Mouse (Mus musculus) liver, embryonic 12.5 days (tissue): Measurements from ENCODE around the gene Nudt22. TPM values are rescaled to one million over a fixed set of nuclear protein-coding genes. Genes with fewer than 3 reads are reported as not detected.

ENCODE experiments used
- ATAC-seq: fragments of 200-750 bp; cut with Nextera tagmentation; 2 replicates; pipeline ENCODE4 v1.8.0; 2017; ENCODE audit warnings: moderate number of reproducible peaks, mild to moderate bottlenecking, moderate library complexity
- H3K27ac ChIP-seq: fragments of 300-500 bp; sonication (generic); 2 replicates; pipeline ENCODE4 v1.5.1; 2016; ENCODE audit warnings: mild to moderate bottlenecking
- H3K27me3 ChIP-seq: fragments of 300-500 bp; sonication (generic); replicated peaks from 2 replicates; pipeline ENCODE4 v1.6.1; 2016; ENCODE audit warnings: mild to moderate bottlenecking, moderate library complexity
- H3K36me3 ChIP-seq: fragments of 300-500 bp; sonication (generic); 2 replicates; pipeline ENCODE4 v1.6.1; 2016; ENCODE audit warnings: mild to moderate bottlenecking, moderate library complexity
- H3K4me1 ChIP-seq: fragments of 300-500 bp; sonication (generic); 2 replicates; pipeline ENCODE4 v1.6.1; 2016
- H3K4me2 ChIP-seq: fragments of 300-500 bp; sonication (generic); 2 replicates; pipeline ENCODE4 v1.6.1; 2016; ENCODE audit warnings: mild to moderate bottlenecking, moderate library complexity
- H3K4me3 ChIP-seq: fragments of 300-500 bp; sonication (generic); 2 replicates; pipeline ENCODE4 v1.5.1; 2016; ENCODE audit warnings: mild to moderate bottlenecking, moderate library complexity
- H3K9ac ChIP-seq: fragments of 300-500 bp; sonication (generic); 2 replicates; pipeline ENCODE4 v1.6.1; 2016; ENCODE audit warnings: mild to moderate bottlenecking, moderate library complexity
- H3K9me3 ChIP-seq: fragments of 300-500 bp; sonication (generic); replicated peaks from 2 replicates; pipeline ENCODE4 v1.6.1; 2016; ENCODE audit warnings: mild to moderate bottlenecking, moderate library complexity
- WGBS: fragments of 180-500 bp; shearing (Covaris S2); methylation state at CpG from one replicate; pipeline ENCODE4 v1.1.7; 2016; ENCODE audit not compliant: insufficient replicate concordance; 5-methylcytosine and 5-hydroxymethylcytosine counted together
- polyA plus RNA-seq: library from polyadenylated mRNA; unstranded; fragments of >200 nt; fragmentation: Nextera tagmentation; extraction: Ambion mirVana; gene quantifications from 2 replicates; pipeline ENCODE4 v1.2.1, GENCODE M21; 2016

The Nudt22 gene
- 10.0 and 11.9 TPM in 2 replicates for polyA plus RNA-seq

DNA sequence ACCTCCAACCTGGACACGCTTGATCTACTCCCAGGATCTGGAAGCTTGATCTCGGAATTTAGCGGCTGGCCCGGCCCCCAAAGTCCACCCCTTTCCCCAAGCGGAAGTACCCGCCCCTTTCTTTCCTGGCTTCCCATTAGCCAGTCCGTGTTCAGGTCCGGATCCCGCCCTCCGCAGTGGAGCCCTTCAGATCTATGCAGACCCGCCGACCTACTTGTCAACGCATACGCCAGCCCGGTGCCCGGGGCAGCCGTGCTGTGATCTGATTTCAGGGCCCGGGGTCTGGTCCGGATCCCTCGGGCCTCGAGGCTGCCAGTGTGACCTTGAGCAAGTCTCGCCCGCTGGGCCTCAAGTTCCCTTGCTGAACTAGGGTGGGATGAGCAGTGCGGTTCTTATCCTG is at the start of gene Nudt22, which contains the start of gene Trpt1:
Gene Nudt22, minus strand, starts transcription at position 112 of the 400 bp plus-strand sequence.
Gene Trpt1, plus strand, starts transcription at position 126 of the 400 bp plus-strand sequence.
- H3K4me1 ChIP-seq = peaks cover 63% of the 10 kb centered on the region

DNA sequence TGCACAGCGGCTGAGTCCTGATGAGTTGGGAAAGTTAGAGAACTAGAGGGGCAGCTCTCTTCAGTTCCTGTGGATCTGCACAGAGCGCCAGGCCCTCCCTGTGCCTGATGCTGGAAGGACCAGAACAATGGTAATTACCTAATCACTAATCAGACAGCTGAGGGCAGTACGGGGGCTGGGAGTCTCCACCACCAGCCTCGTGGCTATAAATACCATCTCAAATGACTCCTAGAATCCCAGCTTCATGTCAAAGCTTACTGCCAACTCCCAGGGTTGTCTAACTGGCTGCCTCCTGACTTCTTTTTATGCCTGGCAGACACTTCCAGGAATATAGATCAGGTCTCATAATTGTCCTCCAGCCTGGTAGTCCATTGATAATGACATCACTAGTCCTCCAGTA is 48.8 kb upstream of the Nudt22 start:
- Histone ChIP-seq H3K27me3 (no peaks in the 10 kb centered on the region), H3K4me1 (peaks cover 11% of the 10 kb centered on the region), H3K9ac (no peak overlapping the region), H3K36me3 (no peaks in the 10 kb centered on the region), H3K9me3 (no peaks in the 10 kb centered on the region), H3K4me2 (no peak overlapping the region), H3K27ac (no peak overlapping the region), H3K4me3 (no peak overlapping the region)
- 48% methylated on average over 4 of the region's 4 CpGs for WGBS
- ATAC-seq = no peak

More for the DNA sequence above, at the start of gene Nudt22, which contains the start of gene Trpt1:
- peak; percentile 72 for ATAC-seq
- peak within 1 kb of the TSS; percentile 74 for H3K9ac ChIP-seq
- H3K27me3 ChIP-seq = no peaks in the 10 kb centered on the region
- peaks cover 34% of the 10 kb centered on the region for H3K36me3 ChIP-seq
- peak within 1 kb of the TSS; percentile 66 for H3K4me3 ChIP-seq
- peak within 1 kb of the TSS; percentile 75 for H3K27ac ChIP-seq
- 1% methylated on average over 24 of the region's 24 CpGs for WGBS
- H3K4me2 ChIP-seq = peak within 1 kb of the TSS; percentile 93
- H3K9me3 ChIP-seq = no peaks in the 10 kb centered on the region

- Histone ChIP-seq H3K4me2 (no peak overlapping the region), H3K36me3 (no peaks in the 10 kb centered on the region), H3K4me3 (no peak overlapping the region), H3K27me3 (no peaks in the 10 kb centered on the region), H3K9ac (no peak overlapping the region), H3K9me3 (no peaks in the 10 kb centered on the region), H3K27ac (no peak overlapping the region), H3K4me1 (peaks cover 11% of the 10 kb centered on the region)
- ATAC-seq = no peak
- 59% methylated on average over 4 of the region's 4 CpGs for WGBS
Observed at GRCm38 (mm10) chr19:7044279-7044678, 48.4 kb upstream of the Nudt22 start.

- Histone ChIP-seq H3K9ac (peak overlapping the region; percentile 86), H3K4me1 (peaks cover 39% of the 10 kb centered on the region), H3K36me3 (peaks cover 20% of the 10 kb centered on the region), H3K9me3 (no peaks in the 10 kb centered on the region), H3K4me2 (peak overlapping the region; percentile 94), H3K4me3 (peak overlapping the region; percentile 70), H3K27me3 (no peaks in the 10 kb centered on the region), H3K27ac (peak overlapping the region; percentile 95)
- ATAC-seq = no peak
- WGBS = 89% methylated on average over 2 of the region's 2 CpGs
Observed at GRCm38 (mm10) chr19:7041171-7041570, 45.3 kb upstream of the Nudt22 start.

DNA sequence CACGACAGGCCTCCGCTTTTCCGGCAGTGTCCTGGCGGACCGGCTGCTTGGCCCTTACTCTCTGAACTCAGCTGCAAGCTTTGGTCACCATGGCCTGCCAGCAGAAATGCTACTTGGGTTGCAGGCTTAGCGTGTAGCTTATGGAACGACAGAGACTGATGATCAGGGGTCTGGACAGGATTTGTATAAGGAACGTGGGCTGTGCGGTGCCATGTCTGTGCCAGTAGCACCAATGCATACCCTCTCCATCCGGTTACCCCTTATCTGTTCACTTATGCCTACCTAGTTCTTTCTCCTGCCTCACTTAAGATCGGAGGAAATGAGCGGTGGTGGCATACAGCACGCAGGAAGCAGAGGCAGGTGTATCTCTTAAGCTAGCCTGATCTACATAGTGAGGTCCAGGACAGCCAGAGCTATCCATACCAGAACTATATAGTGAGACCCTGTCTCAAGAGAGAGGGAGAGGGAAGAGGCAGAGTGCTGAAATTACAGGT is 44.8 kb upstream of the Nudt22 start:
- no peaks in the 10 kb centered on the region for H3K9me3 ChIP-seq
- WGBS = 13% methylated on average over 13 of the region's 13 CpGs
- peak overlapping the region; percentile 94 for H3K4me2 ChIP-seq
- H3K4me3 ChIP-seq = peak overlapping the region; percentile 70
- H3K9ac ChIP-seq = peak overlapping the region; percentile 86
- peaks cover 23% of the 10 kb centered on the region for H3K36me3 ChIP-seq
- no peak for ATAC-seq
- H3K27me3 ChIP-seq = no peaks in the 10 kb centered on the region
- H3K27ac ChIP-seq = peak overlapping the region; percentile 95
- H3K4me1 ChIP-seq = peaks cover 39% of the 10 kb centered on the region

DNA sequence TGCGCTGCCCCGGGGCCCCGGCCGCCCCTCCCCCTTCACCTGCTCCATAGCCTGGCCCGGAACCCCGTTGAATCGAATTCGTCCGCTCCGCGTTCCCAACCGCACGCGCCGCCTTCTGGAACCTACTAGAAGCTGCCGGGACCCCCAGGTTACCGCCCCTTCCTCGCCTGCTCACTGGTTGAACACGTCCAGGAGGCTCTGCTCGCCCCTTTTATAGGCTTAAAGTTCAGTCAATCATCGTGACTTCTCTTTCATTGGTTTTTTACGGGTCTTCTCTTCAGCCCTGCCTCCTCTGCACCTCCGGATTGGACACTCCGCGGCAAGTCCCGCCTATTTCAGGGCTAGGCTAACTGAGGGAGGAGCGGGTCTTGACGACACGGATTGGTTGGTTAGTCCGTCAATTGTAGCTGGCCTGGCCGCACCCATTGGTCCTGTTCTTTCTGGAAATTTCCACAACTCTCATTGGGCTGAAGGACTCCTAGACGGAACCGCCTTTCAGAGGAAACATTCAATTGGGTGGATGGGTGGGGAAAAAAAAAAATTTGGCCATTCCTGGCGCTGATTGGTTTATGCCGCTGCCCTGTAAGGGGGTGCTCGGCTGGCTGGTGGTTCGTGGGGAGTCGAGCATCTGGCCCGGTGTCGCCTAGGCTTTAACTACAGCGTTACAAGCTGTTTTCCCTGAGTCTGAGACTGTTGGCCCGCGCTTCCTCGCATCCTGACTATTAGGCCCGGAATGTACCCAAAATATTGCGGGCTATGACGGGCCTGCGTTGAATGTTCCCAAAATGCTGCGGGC is 44.1 kb upstream of the Nudt22 start, which contains the start of gene Stip1:
Gene Stip1, minus strand, starts transcription at position 127 of the 796 bp plus-strand sequence.
- peak within 1 kb of the TSS; percentile 94 for H3K4me2 ChIP-seq
- peaks cover 30% of the 10 kb centered on the region for H3K36me3 ChIP-seq
- H3K9ac ChIP-seq = peak within 1 kb of the TSS; percentile 99
- peak; percentile 97 for ATAC-seq
- H3K9me3 ChIP-seq = no peaks in the 10 kb centered on the region
- no peaks in the 10 kb centered on the region for H3K27me3 ChIP-seq
- H3K4me3 ChIP-seq = peak within 1 kb of the TSS; percentile 96
- peak within 1 kb of the TSS; percentile 95 for H3K27ac ChIP-seq
- H3K4me1 ChIP-seq = peaks cover 39% of the 10 kb centered on the region
- under 1% methylated on average over 49 of the region's 49 CpGs for WGBS

GRCm38 (mm10) chr19:7039088-7039720 is 43.3 kb upstream of the Nudt22 start:
- no peaks in the 10 kb centered on the region for H3K27me3 ChIP-seq
- peaks cover 39% of the 10 kb centered on the region for H3K4me1 ChIP-seq
- WGBS = 1% methylated on average over 35 of the region's 35 CpGs
- peak overlapping the region; percentile 82 for H3K4me2 ChIP-seq
- peak overlapping the region; percentile 99 for H3K9ac ChIP-seq
- H3K9me3 ChIP-seq = no peaks in the 10 kb centered on the region
- peaks cover 38% of the 10 kb centered on the region for H3K36me3 ChIP-seq
- peak; percentile 11 for ATAC-seq
- H3K27ac ChIP-seq = peak overlapping the region; percentile 95
- H3K4me3 ChIP-seq = peak overlapping the region; percentile 96

DNA sequence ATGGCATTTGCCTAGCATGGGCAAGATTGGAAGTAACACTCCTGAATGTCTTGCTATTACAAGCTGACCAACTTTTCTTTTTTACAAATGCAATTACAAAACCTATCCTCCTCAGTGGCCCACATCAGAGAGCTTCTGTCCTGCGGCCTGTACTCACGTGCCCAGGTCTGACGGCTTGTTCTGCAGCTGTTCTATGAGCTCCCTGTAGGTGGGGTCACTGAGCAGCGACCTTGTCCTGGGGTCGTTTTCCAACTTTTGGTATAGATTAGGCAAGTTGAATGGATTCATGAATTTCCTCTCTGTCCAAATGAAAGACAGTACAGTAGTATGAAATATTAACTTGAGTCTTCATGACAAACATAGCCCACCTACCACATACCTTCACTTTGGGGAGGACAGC is 38.1 kb upstream of the Nudt22 start:
- no peak overlapping the region for H3K4me3 ChIP-seq
- no peak overlapping the region for H3K27ac ChIP-seq
- ATAC-seq = no peak
- H3K4me1 ChIP-seq = peaks cover 27% of the 10 kb centered on the region
- H3K4me2 ChIP-seq = no peak overlapping the region
- 86% methylated on average over 5 of the region's 5 CpGs for WGBS
- H3K27me3 ChIP-seq = no peaks in the 10 kb centered on the region
- H3K9me3 ChIP-seq = no peaks in the 10 kb centered on the region
- H3K9ac ChIP-seq = no peak overlapping the region
- H3K36me3 ChIP-seq = peaks cover 89% of the 10 kb centered on the region

- Histone ChIP-seq H3K4me1 (no peaks in the 10 kb centered on the region), H3K27ac (no peak overlapping the region), H3K4me3 (no peak overlapping the region), H3K36me3 (peaks cover 99% of the 10 kb centered on the region), H3K9me3 (no peaks in the 10 kb centered on the region), H3K27me3 (no peaks in the 10 kb centered on the region), H3K9ac (no peak overlapping the region), H3K4me2 (no peak overlapping the region)
- ATAC-seq = no peak
- WGBS = 83% methylated on average over 5 of the region's 5 CpGs
Observed at GRCm38 (mm10) chr19:7029531-7029930, 33.6 kb upstream of the Nudt22 start.

GRCm38 (mm10) chr19:7020224-7020641 is 24.3 kb upstream of the Nudt22 start:
- peaks cover 88% of the 10 kb centered on the region for H3K36me3 ChIP-seq
- peak overlapping the region; percentile 81 for H3K4me2 ChIP-seq
- no peak for ATAC-seq
- peaks cover 43% of the 10 kb centered on the region for H3K4me1 ChIP-seq
- H3K27ac ChIP-seq = peak overlapping the region; percentile 96
- H3K4me3 ChIP-seq = peak overlapping the region; percentile 66; the same call in 1 of the 2 replicates
- WGBS = 21% methylated on average over 3 of the region's 3 CpGs
- no peaks in the 10 kb centered on the region for H3K27me3 ChIP-seq
- H3K9ac ChIP-seq = peak overlapping the region; percentile 79
- H3K9me3 ChIP-seq = no peaks in the 10 kb centered on the region

- 13% methylated on average over 5 of the region's 5 CpGs for WGBS
- H3K27me3 ChIP-seq = no peaks in the 10 kb centered on the region
- H3K9ac ChIP-seq = peak within 1 kb of the TSS; percentile 79
- ATAC-seq = peak; percentile 79
- H3K27ac ChIP-seq = peak within 1 kb of the TSS; percentile 96
- H3K4me1 ChIP-seq = peaks cover 43% of the 10 kb centered on the region
- no peaks in the 10 kb centered on the region for H3K9me3 ChIP-seq
- peak within 1 kb of the TSS; percentile 81 for H3K4me2 ChIP-seq
- peak within 1 kb of the TSS; percentile 66 for H3K4me3 ChIP-seq
- peaks cover 85% of the 10 kb centered on the region for H3K36me3 ChIP-seq
Observed at GRCm38 (mm10) chr19:7019191-7019590, 23.3 kb upstream of the Nudt22 start, which contains the start of gene Fermt3. TSS of gene Fermt3 (minus strand) at chr19:7019469.

DNA sequence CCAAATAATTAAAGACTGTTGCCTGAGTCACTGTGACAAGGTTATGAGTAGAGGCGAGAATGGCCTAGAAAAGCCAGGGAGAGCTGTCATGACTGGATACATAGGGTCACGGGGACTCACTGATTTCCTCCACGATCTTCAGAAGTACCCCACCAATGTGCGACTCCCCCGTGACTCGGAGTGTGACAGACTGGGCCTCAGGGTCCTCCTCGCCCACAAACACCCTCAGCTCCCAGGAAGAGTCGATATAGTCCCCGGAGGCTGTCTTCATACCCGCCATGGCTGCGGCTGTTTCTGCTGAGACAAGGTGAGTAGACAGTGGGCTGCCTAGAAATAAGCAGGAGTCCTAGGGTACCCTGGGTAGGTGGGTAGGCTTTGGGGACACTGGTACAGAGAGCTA is 22.6 kb upstream of the Nudt22 start:
- Histone ChIP-seq H3K36me3 (peaks cover 85% of the 10 kb centered on the region), H3K9ac (peak overlapping the region; percentile 79), H3K27ac (peak overlapping the region; percentile 96), H3K4me3 (peak overlapping the region; percentile 66), H3K9me3 (no peaks in the 10 kb centered on the region), H3K4me2 (peak overlapping the region; percentile 81), H3K27me3 (no peaks in the 10 kb centered on the region), H3K4me1 (peaks cover 43% of the 10 kb centered on the region)
- no peak for ATAC-seq
- 14% methylated on average over 11 of the region's 11 CpGs for WGBS
